Mouse (Mus musculus): ENCODE measurements around the gene Paqr5. TPM values are rescaled to one million over a fixed set of nuclear protein-coding genes. Genes with fewer than 3 reads are reported as not detected.

The Paqr5 gene
- polyA plus RNA-seq, 2 experiments: 5.2 to 12.4 TPM

DNA sequence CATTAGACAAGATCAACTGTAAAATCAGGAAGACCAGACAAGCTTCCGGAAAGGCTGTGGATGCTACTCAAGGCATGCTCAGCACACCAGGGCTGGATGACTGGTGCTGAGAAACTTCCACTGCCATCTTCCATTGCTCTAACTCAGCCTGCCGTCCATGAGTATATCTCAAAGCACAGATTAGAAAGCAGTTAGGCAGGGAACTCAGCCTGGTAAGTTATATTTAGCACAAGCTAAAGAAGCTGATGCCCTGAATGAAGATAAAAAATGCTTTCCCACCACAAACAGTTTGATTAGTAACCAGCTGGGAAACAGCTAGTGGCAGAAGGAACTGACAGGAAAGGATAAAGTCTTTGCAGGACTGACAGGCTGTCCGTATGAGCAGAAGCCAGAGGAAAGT lies 85.6 kb downstream of the Paqr5 start:
- Histone ChIP-seq H3K9ac (ENCODE audit: low read depth, low read length, severe bottlenecking) (no peak overlapping the region), H3K27me3 (ENCODE audit: control insufficient read depth, insufficient read depth, low read length) (no peaks in the 10 kb centered on the region), H3K36me3 (ENCODE audit: control insufficient read depth, insufficient read depth, low read length) (peaks cover 69% of the 10 kb centered on the region), H3K4me2 (replicated peaks; ENCODE audit: low read depth, low read length, severe bottlenecking) (no peak overlapping the region), H3K9me3 (ENCODE audit: control insufficient read depth, low read length) (no peaks in the 10 kb centered on the region), H3K27ac (replicated peaks; ENCODE audit: low read depth, low read length) (no peak overlapping the region), H3K4me3 (replicated peaks; ENCODE audit: low read length) (no peak overlapping the region), H3K4me1 (ENCODE audit: control insufficient read depth, insufficient read depth, low read length) (0 out of 2 replicates have a peak, but pooled peaks cover 6% of the 10 kb centered on the region)
- 90% methylated on average over 3 of the region's 3 CpGs for WGBS
- DNase-seq (ENCODE audit: low spot score): no peak
- no peak for TF ChIP-seq POLR2A (IDR thresholded peaks at IDR 0.05; ENCODE audit: borderline replicate concordance, extremely low read depth, insufficient read depth, insufficient read length)
- ATAC-seq (ENCODE audit: low FRiP score, low read depth): no peak

DNA sequence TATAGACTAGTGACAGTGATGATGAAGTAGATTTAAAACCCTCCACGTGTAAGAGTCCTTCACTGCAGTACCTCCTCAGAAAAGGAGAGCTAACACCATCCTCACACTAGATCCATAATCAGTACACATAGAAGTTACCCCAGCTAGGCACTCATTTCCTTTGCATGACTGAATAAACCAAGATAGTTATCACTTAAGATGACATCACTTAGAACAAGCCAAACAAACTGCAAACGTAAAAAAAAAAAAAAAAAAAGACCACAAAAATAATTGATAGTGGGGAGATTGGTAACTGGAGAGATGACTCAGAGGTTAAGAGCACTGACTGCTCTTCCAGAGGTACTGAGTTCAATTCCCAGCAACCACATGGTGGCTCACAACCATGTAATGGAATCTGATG lies 93.3 kb downstream of the Paqr5 start:
- DNase-seq (ENCODE audit: low spot score) (no peak), ATAC-seq (ENCODE audit: low FRiP score, low read depth) (no peak)
- H3K9ac ChIP-seq (ENCODE audit: low read depth, low read length, severe bottlenecking): no peak overlapping the region
- no peaks in the 10 kb centered on the region for H3K27me3 ChIP-seq (ENCODE audit: control insufficient read depth, insufficient read depth, low read length)
- WGBS: 79% methylated on average over 2 of the region's 2 CpGs
- peaks cover 83% of the 10 kb centered on the region for H3K36me3 ChIP-seq (ENCODE audit: control insufficient read depth, insufficient read depth, low read length)
- no peak overlapping the region for H3K4me3 ChIP-seq (replicated peaks; ENCODE audit: low read length)
- no peak for TF ChIP-seq POLR2A (IDR thresholded peaks at IDR 0.05; ENCODE audit: borderline replicate concordance, extremely low read depth, insufficient read depth, insufficient read length)
- no peaks in the 10 kb centered on the region for H3K9me3 ChIP-seq (ENCODE audit: control insufficient read depth, low read length)
- no peak overlapping the region for H3K4me2 ChIP-seq (replicated peaks; ENCODE audit: low read depth, low read length, severe bottlenecking)
- H3K27ac ChIP-seq (replicated peaks; ENCODE audit: low read depth, low read length): no peak overlapping the region
- no peaks in the 10 kb centered on the region for H3K4me1 ChIP-seq (ENCODE audit: control insufficient read depth, insufficient read depth, low read length)

DNA sequence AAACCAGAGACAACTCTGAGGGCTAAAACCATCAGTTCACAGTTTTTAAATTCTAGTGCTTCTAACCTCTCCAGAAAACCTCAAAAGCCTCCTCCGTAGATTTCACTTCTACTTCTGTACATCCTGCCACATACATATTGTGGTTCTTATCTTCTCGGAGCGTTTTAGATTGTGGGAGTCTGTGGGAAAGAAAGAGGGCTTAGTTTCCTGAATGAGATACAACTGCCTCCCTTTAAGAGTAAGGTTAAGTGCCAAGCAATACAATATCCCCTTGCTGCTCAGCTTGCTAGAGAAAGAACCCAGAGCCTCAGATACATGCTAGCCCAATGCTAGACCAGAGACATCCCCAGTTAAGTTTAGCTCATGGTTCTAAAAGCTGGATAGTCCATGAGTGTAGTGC lies 94.6 kb downstream of the Paqr5 start:
- no peaks in the 10 kb centered on the region for H3K4me1 ChIP-seq (ENCODE audit: control insufficient read depth, insufficient read depth, low read length)
- TF ChIP-seq POLR2A (IDR thresholded peaks at IDR 0.05; ENCODE audit: borderline replicate concordance, extremely low read depth, insufficient read depth, insufficient read length): no peak
- H3K4me3 ChIP-seq (replicated peaks; ENCODE audit: low read length): no peak overlapping the region
- ATAC-seq (ENCODE audit: low FRiP score, low read depth) (no peak), DNase-seq (ENCODE audit: low spot score) (no peak)
- 92% methylated on average over 3 of the region's 3 CpGs for WGBS
- H3K27me3 ChIP-seq (ENCODE audit: control insufficient read depth, insufficient read depth, low read length): no peaks in the 10 kb centered on the region
- H3K9ac ChIP-seq (ENCODE audit: low read depth, low read length, severe bottlenecking): no peak overlapping the region
- no peak overlapping the region for H3K4me2 ChIP-seq (replicated peaks; ENCODE audit: low read depth, low read length, severe bottlenecking)
- no peaks in the 10 kb centered on the region for H3K9me3 ChIP-seq (ENCODE audit: control insufficient read depth, low read length)
- peaks cover 84% of the 10 kb centered on the region for H3K36me3 ChIP-seq (ENCODE audit: control insufficient read depth, insufficient read depth, low read length)
- H3K27ac ChIP-seq (replicated peaks; ENCODE audit: low read depth, low read length): no peak overlapping the region

DNA sequence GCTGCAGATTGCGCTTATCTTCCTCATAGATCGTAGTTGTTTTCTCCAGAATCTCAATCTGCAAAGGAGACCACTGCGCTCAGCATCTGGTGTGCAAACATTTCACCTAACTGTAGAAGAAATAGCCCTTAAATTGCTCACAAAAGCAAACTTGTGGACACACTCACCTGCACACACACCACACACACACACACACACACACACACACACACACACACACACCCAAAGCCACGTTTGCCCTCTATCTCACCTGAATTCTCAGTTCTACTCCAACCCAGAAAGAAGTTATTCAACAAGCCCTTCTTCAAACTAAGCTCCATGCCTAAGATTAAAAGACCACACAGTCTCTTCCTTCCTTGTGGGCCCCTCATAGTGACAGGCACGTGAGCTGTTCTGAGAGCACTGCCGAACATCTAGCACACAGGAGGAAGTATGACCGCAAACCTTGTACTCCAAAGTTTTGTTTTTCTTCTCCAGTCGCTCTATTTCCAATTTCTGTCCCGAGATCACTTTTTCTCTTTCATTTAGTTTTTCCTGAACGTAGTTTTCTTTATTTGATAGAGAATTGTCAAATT lies 101.5 kb downstream of the Paqr5 start:
- ATAC-seq (ENCODE audit: low FRiP score, low read depth) (no peak), DNase-seq (ENCODE audit: low spot score) (no peak)
- H3K27me3 ChIP-seq (ENCODE audit: control insufficient read depth, insufficient read depth, low read length): no peaks in the 10 kb centered on the region
- no peak for TF ChIP-seq POLR2A (IDR thresholded peaks at IDR 0.05; ENCODE audit: borderline replicate concordance, extremely low read depth, insufficient read depth, insufficient read length)
- H3K4me3 ChIP-seq (replicated peaks; ENCODE audit: low read length): no peak overlapping the region
- no peak overlapping the region for H3K9ac ChIP-seq (ENCODE audit: low read depth, low read length, severe bottlenecking)
- H3K4me1 ChIP-seq (ENCODE audit: control insufficient read depth, insufficient read depth, low read length): no peaks in the 10 kb centered on the region
- no peak overlapping the region for H3K4me2 ChIP-seq (replicated peaks; ENCODE audit: low read depth, low read length, severe bottlenecking)
- no peaks in the 10 kb centered on the region for H3K9me3 ChIP-seq (ENCODE audit: control insufficient read depth, low read length)
- 94% methylated on average over 10 of the region's 10 CpGs for WGBS
- peaks cover 90% of the 10 kb centered on the region for H3K36me3 ChIP-seq (ENCODE audit: control insufficient read depth, insufficient read depth, low read length)
- H3K27ac ChIP-seq (replicated peaks; ENCODE audit: low read depth, low read length): no peak overlapping the region

DNA sequence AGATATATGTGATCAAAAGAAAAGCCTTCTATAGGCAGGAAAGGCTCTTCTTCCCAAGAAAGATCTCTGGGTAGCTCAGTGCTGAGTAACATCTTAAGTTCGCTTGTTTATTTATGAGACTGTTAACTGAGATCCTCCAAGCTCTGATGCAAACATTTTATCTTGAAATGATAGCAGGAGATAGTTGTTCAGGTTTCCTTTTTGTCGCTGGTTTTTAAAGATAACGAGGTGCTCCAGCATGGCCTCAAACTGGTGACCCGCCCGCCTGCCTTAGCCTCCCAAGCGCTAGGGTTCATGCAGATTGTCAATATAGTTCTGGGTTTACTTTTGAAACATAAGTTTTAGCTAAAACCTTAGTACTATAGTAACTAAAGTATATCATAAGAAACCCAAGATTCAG lies 106.3 kb downstream of the Paqr5 start:
- Histone ChIP-seq H3K27me3 (ENCODE audit: control insufficient read depth, insufficient read depth, low read length) (no peaks in the 10 kb centered on the region), H3K4me2 (replicated peaks; ENCODE audit: low read depth, low read length, severe bottlenecking) (no peak overlapping the region), H3K4me1 (ENCODE audit: control insufficient read depth, insufficient read depth, low read length) (no peaks in the 10 kb centered on the region), H3K9ac (ENCODE audit: low read depth, low read length, severe bottlenecking) (no peak overlapping the region), H3K36me3 (ENCODE audit: control insufficient read depth, insufficient read depth, low read length) (peaks cover 73% of the 10 kb centered on the region), H3K27ac (replicated peaks; ENCODE audit: low read depth, low read length) (no peak overlapping the region), H3K9me3 (ENCODE audit: control insufficient read depth, low read length) (no peaks in the 10 kb centered on the region), H3K4me3 (replicated peaks; ENCODE audit: low read length) (no peak overlapping the region)
- 94% methylated on average over 6 of the region's 6 CpGs for WGBS
- DNase-seq (ENCODE audit: low spot score): no peak
- no peak for TF ChIP-seq POLR2A (IDR thresholded peaks at IDR 0.05; ENCODE audit: borderline replicate concordance, extremely low read depth, insufficient read depth, insufficient read length)
- ATAC-seq (ENCODE audit: low FRiP score, low read depth): no peak

DNA sequence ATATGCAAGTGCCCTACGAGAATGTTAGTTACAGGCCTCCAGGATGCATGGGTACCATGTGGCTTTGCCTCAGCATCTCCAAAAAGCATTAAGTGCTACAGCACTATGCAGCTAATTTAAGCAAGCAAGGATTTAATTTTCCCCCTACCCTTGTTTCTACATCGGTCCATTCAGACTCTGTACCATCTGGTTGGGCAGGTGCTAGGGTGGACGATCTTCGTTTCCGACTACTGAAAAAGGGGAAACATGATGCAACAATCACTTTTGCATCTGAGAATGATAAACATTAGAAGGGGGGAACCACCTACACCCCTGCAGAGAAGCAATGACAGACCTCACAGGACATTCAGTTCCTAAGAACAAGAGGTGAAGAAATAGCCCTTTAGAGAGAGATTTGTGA lies 107.2 kb downstream of the Paqr5 start:
- no peak for DNase-seq (ENCODE audit: low spot score)
- no peaks in the 10 kb centered on the region for H3K27me3 ChIP-seq (ENCODE audit: control insufficient read depth, insufficient read depth, low read length)
- peaks cover 66% of the 10 kb centered on the region for H3K36me3 ChIP-seq (ENCODE audit: control insufficient read depth, insufficient read depth, low read length)
- WGBS: 92% methylated on average over 5 of the region's 5 CpGs
- no peaks in the 10 kb centered on the region for H3K4me1 ChIP-seq (ENCODE audit: control insufficient read depth, insufficient read depth, low read length)
- no peaks in the 10 kb centered on the region for H3K9me3 ChIP-seq (ENCODE audit: control insufficient read depth, low read length)
- no peak overlapping the region for H3K27ac ChIP-seq (replicated peaks; ENCODE audit: low read depth, low read length)
- ATAC-seq (ENCODE audit: low FRiP score, low read depth): no peak
- no peak for TF ChIP-seq POLR2A (IDR thresholded peaks at IDR 0.05; ENCODE audit: borderline replicate concordance, extremely low read depth, insufficient read depth, insufficient read length)
- no peak overlapping the region for H3K4me2 ChIP-seq (replicated peaks; ENCODE audit: low read depth, low read length, severe bottlenecking)
- H3K9ac ChIP-seq (ENCODE audit: low read depth, low read length, severe bottlenecking): no peak overlapping the region
- no peak overlapping the region for H3K4me3 ChIP-seq (replicated peaks; ENCODE audit: low read length)

Data from limb, embryonic 14.5 days (tissue).